Mouse (Mus musculus) MEL (cell line): ENCODE data around the gene Dr1. TPM values are rescaled to one million over a fixed set of nuclear protein-coding genes. Genes with fewer than 3 reads are reported as not detected.

ENCODE experiments used
- DNase-seq: peaks from one replicate; pipeline ENCODE4 v3.0.0; 2011; ENCODE audit warnings: low read depth, low spot score
- H3K27ac ChIP-seq: 2 replicates; pipeline ENCODE4 v1.5.1; 2012; ENCODE audit warnings: low read depth, mild to moderate bottlenecking, control low read depth, low read length, moderate library complexity; ENCODE audit not compliant: control insufficient read depth
- H3K27me3 ChIP-seq, 2 experiments: fragments of 150-350 bp in 1 of 2; sonication (generic) in 1 of 2; 2 replicates each; pipeline ENCODE4 v1.6.1; 2012; ENCODE audit warnings: low read length in 2 of 2, mild to moderate bottlenecking in 2 of 2, improper control_type of control experiment in 1 of 2, moderate library complexity in 1 of 2; ENCODE audit not compliant: insufficient read depth in 2 of 2, control insufficient read depth in 1 of 2
- H3K36me3 ChIP-seq, 2 experiments: 2 replicates each; pipeline ENCODE4 v1.6.1; 2012 to 2014; ENCODE audit warnings: low read length in 2 of 2, improper control_type of control experiment in 1 of 2, inconsistent platforms in 1 of 2, mild to moderate bottlenecking in 1 of 2; ENCODE audit not compliant: insufficient read depth in 2 of 2, control insufficient read depth in 1 of 2
- H3K4me1 ChIP-seq, 2 experiments: fragments of 150-350 bp in 1 of 2; sonication (generic) in 1 of 2; 2 replicates each; pipeline ENCODE4 v1.6.1; 2012; ENCODE audit warnings: low read length in 2 of 2, improper control_type of control experiment in 1 of 2, mild to moderate bottlenecking in 1 of 2; ENCODE audit not compliant: insufficient read depth in 2 of 2, control insufficient read depth in 1 of 2
- H3K4me3 ChIP-seq, 2 experiments: fragments of 150-350 bp in 1 of 2; sonication (generic) in 1 of 2; 2 replicates each; pipeline ENCODE4 v1.5.1; 2012; ENCODE audit warnings: low read depth in 2 of 2, low read length in 2 of 2, mild to moderate bottlenecking in 2 of 2, moderate library complexity in 2 of 2, control low read depth in 1 of 2, improper control_type of control experiment in 1 of 2; ENCODE audit not compliant: control insufficient read depth in 1 of 2, insufficient read depth in 1 of 2
- H3K79me2 ChIP-seq: 2 replicates; pipeline ENCODE4 v1.6.1; 2012; ENCODE audit warnings: mild to moderate bottlenecking, low read length, moderate library complexity; ENCODE audit not compliant: control insufficient read depth, poor library complexity, insufficient read depth
- H3K9ac ChIP-seq: 2 replicates; pipeline ENCODE4 v1.6.1; 2012; ENCODE audit warnings: low read depth, mild to moderate bottlenecking, control low read depth, low read length, moderate library complexity; ENCODE audit not compliant: control insufficient read depth, poor library complexity, severe bottlenecking
- H3K9me3 ChIP-seq: fragments of 150-350 bp; sonication (generic); replicated peaks from 2 replicates; pipeline ENCODE4 v1.6.1; 2012; ENCODE audit warnings: mild to moderate bottlenecking, low read length, improper control_type of control experiment, moderate library complexity; ENCODE audit not compliant: insufficient read depth
- BHLHE40 ChIP-seq: IDR thresholded peaks from 2 replicates; pipeline ENCODE4 v1.6.1; 2012; ENCODE audit warnings: low read depth, mild to moderate bottlenecking, inconsistent platforms, low read length, improper control_type of control experiment, borderline replicate concordance
- CHD1 ChIP-seq: IDR thresholded peaks from 2 replicates; pipeline ENCODE4 v1.6.1; 2012; ENCODE audit warnings: low read depth, mild to moderate bottlenecking, inconsistent platforms, low read length, improper control_type of control experiment
- CTCF ChIP-seq, 3 experiments: IDR thresholded peaks in 2 of 3; conservative IDR thresholded peaks in 1 of 3; 2 replicates each; pipeline ENCODE4 v1.5.1; 2011 to 2012; ENCODE audit warnings: low read length in 3 of 3, low read depth in 2 of 3, mild to moderate bottlenecking in 2 of 3, improper control_type of control experiment in 1 of 3, inconsistent platforms in 1 of 3, mixed read lengths in 1 of 3, moderate library complexity in 1 of 3; ENCODE audit not compliant: control insufficient read depth in 1 of 3, insufficient read depth in 1 of 3, poor library complexity in 1 of 3, severe bottlenecking in 1 of 3
- ELF1 ChIP-seq: IDR thresholded peaks from 2 replicates; pipeline ENCODE4 v1.6.1; 2014; ENCODE audit warnings: low read depth, mild to moderate bottlenecking, inconsistent platforms, low read length, improper control_type of control experiment, moderate library complexity
- EP300 ChIP-seq, 2 experiments: IDR thresholded peaks; 2 replicates each; pipeline ENCODE4 v1.6.1; 2011; ENCODE audit warnings: improper control_type of control experiment in 2 of 2, low read length in 2 of 2, low read depth in 1 of 2, mild to moderate bottlenecking in 1 of 2
- ETS1 ChIP-seq: IDR thresholded peaks from 2 replicates; pipeline ENCODE4 v1.6.1; 2012; ENCODE audit warnings: low read depth, mild to moderate bottlenecking, inconsistent platforms, low read length, improper control_type of control experiment, moderate library complexity
- GATA1 ChIP-seq: IDR thresholded peaks from 2 replicates; pipeline ENCODE4 v1.6.1; 2011; ENCODE audit warnings: low read depth, low read length, improper control_type of control experiment
- HCFC1 ChIP-seq: IDR thresholded peaks from 2 replicates; pipeline ENCODE4 v1.6.1; 2012; ENCODE audit warnings: low read depth, mild to moderate bottlenecking, inconsistent platforms, low read length, improper control_type of control experiment, moderate library complexity
- JUND ChIP-seq: IDR thresholded peaks from 2 replicates; pipeline ENCODE4 v1.6.1; 2011; ENCODE audit warnings: low read depth, mild to moderate bottlenecking, improper control_type of control experiment, low read length
- KAT2A ChIP-seq: conservative IDR thresholded peaks from 2 replicates; pipeline ENCODE4 v1.6.1; 2012; ENCODE audit warnings: low read depth, low read length, improper control_type of control experiment, inconsistent platforms
- MAFK ChIP-seq: IDR thresholded peaks from 2 replicates; pipeline ENCODE4 v1.6.1; 2011; ENCODE audit warnings: low read depth, mild to moderate bottlenecking, low read length, improper control_type of control experiment, borderline replicate concordance
- MAX ChIP-seq: IDR thresholded peaks from 2 replicates; pipeline ENCODE4 v1.6.1; 2011; ENCODE audit warnings: low read length, improper control_type of control experiment
- MYB ChIP-seq: IDR thresholded peaks from 2 replicates; pipeline ENCODE4 v1.6.1; 2011; ENCODE audit warnings: mild to moderate bottlenecking, low read depth, low read length, improper control_type of control experiment
- NELFE ChIP-seq: IDR thresholded peaks from 2 replicates; pipeline ENCODE4 v1.6.1; 2011; ENCODE audit warnings: low read depth, low read length, improper control_type of control experiment
- NRF1 ChIP-seq: IDR thresholded peaks from 2 replicates; pipeline ENCODE4 v1.6.1; 2014; ENCODE audit warnings: low read depth, mild to moderate bottlenecking, inconsistent platforms, low read length, improper control_type of control experiment, moderate library complexity; ENCODE audit not compliant: poor library complexity, insufficient read depth, severe bottlenecking
- POLR2AphosphoS2 ChIP-seq: IDR thresholded peaks from 2 replicates; pipeline ENCODE4 v1.6.1; 2011; ENCODE audit warnings: low read length, improper control_type of control experiment
- POLR2AphosphoS5 ChIP-seq: IDR thresholded peaks from 2 replicates; pipeline ENCODE4 v1.6.1; 2012; ENCODE audit warnings: low read depth, borderline replicate concordance, mild to moderate bottlenecking, inconsistent platforms, low read length, moderate library complexity, mixed read lengths
- RCOR1 ChIP-seq: IDR thresholded peaks from 2 replicates; pipeline ENCODE4 v1.6.1; 2012; ENCODE audit warnings: low read depth, mild to moderate bottlenecking, inconsistent platforms, low read length, improper control_type of control experiment
- TAL1 ChIP-seq: IDR thresholded peaks from 2 replicates; pipeline ENCODE4 v1.6.1; 2012; ENCODE audit warnings: mild to moderate bottlenecking, inconsistent platforms, low read length, moderate library complexity, mixed read lengths
- TBP ChIP-seq: IDR thresholded peaks from 2 replicates; pipeline ENCODE4 v1.8.0; 2011; ENCODE audit warnings: low read depth, low read length, improper control_type of control experiment
- TCF12 ChIP-seq: IDR thresholded peaks from 2 replicates; pipeline ENCODE4 v1.6.1; 2014; ENCODE audit warnings: low read depth, mild to moderate bottlenecking, inconsistent platforms, low read length, improper control_type of control experiment, moderate library complexity
- USF1 ChIP-seq: IDR thresholded peaks from 2 replicates; pipeline ENCODE4 v1.6.1; 2014; ENCODE audit warnings: low read depth, mild to moderate bottlenecking, inconsistent platforms, low read length, improper control_type of control experiment, moderate library complexity
- USF2 ChIP-seq, 2 experiments: IDR thresholded peaks; 2 replicates each; pipeline ENCODE4 v1.6.1; 2011 to 2012; ENCODE audit warnings: improper control_type of control experiment in 2 of 2, low read length in 2 of 2, borderline replicate concordance in 1 of 2, inconsistent platforms in 1 of 2, low read depth in 1 of 2, mild to moderate bottlenecking in 1 of 2; ENCODE audit not compliant: insufficient read depth in 1 of 2
- ZC3H11A ChIP-seq: IDR thresholded peaks from 2 replicates; pipeline ENCODE4 v1.6.1; 2012; ENCODE audit warnings: low read depth, mild to moderate bottlenecking, inconsistent platforms, low read length, improper control_type of control experiment
- ZKSCAN1 ChIP-seq: IDR thresholded peaks from 2 replicates; pipeline ENCODE4 v1.6.1; 2012; ENCODE audit warnings: low read depth, mild to moderate bottlenecking, inconsistent platforms, low read length, improper control_type of control experiment, moderate library complexity
- ZMIZ1 ChIP-seq: IDR thresholded peaks from 2 replicates; pipeline ENCODE4 v1.6.1; 2012; ENCODE audit warnings: low read depth, mild to moderate bottlenecking, inconsistent platforms, low read length, improper control_type of control experiment, moderate library complexity
- ZNF384 ChIP-seq: IDR thresholded peaks from 2 replicates; pipeline ENCODE4 v1.6.1; 2012; ENCODE audit warnings: low read depth, mild to moderate bottlenecking, inconsistent platforms, low read length, improper control_type of control experiment
- polyA plus RNA-seq, 2 experiments: library from polyadenylated mRNA; stranded (reverse) in 1 of 2; unstranded in 1 of 2; fragments of >175 nt in 1 of 2; fragments of >200 nt in 1 of 2; gene quantifications; 2 replicates each; pipeline versions ENCODE4 v1.2.1 to v1.2.4; 2012; ENCODE audit warnings: low replicate concordance in 2 of 2, low read depth in 1 of 2; ENCODE audit not compliant: insufficient read length in 2 of 2, insufficient read depth in 1 of 2, missing spikeins in 1 of 2
- total RNA-seq: library from RNA; depleted of rRNA; stranded (reverse); fragments of 300-350 nt; gene quantifications from 2 replicates; pipeline ENCODE4 v1.2.3, GENCODE M21; 2012

Dr1 gene
- total and polyA plus RNA-seq, 3 experiments = 36.3 to 47.2 TPM; not detected in 1

DNA sequence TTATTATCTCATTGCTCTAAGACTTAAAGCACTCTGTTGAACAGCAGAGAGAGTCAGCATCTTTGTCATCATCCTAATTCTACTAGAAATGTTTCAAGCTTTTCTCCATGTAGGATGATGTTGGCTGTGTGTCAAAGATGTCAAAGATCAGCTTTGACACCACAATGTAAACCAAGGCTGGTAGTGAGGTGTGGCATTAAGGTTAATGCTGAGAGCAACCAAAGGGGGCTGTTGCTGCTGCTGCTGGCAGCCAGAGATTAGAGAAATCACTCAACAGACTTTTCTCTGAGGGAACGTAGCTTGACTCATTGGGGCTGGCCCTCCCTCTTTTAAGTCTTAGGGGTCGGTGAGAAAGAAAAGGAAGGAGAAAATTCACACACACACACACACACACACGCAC is 32.9 kb downstream of the Dr1 start:
- Histone ChIP-seq H3K9ac (no peak overlapping the region), H3K36me3 (peaks cover 0 to 7% of the 10 kb centered on the region in 2 experiments; a peak in 2 of 4 replicates), H3K4me1 (peaks cover 3 to 7% of the 10 kb centered on the region in 2 experiments; a peak in 3 of 4 replicates), H3K27me3 (no peaks in the 10 kb centered on the region), H3K4me3 (no peak overlapping the region), H3K9me3 (no peaks in the 10 kb centered on the region), H3K27ac (no peak overlapping the region), H3K79me2 (no peaks in the 10 kb centered on the region)
- TF ChIP-seq USF1 (no peak), ZMIZ1 (no peak), RCOR1 (peak; percentile 57; the same call in 1 of the 2 replicates), EP300 (IDR thresholded peaks at IDR 0.05; ENCODE audit: low read depth in 1 of 2, low read length in 2 of 2) (peak in 1 of 2 experiments; percentile 50; a peak in 1 of 4 replicates), TAL1 (peak; percentile 41)
- peak; percentile 58 for DNase-seq

DNA sequence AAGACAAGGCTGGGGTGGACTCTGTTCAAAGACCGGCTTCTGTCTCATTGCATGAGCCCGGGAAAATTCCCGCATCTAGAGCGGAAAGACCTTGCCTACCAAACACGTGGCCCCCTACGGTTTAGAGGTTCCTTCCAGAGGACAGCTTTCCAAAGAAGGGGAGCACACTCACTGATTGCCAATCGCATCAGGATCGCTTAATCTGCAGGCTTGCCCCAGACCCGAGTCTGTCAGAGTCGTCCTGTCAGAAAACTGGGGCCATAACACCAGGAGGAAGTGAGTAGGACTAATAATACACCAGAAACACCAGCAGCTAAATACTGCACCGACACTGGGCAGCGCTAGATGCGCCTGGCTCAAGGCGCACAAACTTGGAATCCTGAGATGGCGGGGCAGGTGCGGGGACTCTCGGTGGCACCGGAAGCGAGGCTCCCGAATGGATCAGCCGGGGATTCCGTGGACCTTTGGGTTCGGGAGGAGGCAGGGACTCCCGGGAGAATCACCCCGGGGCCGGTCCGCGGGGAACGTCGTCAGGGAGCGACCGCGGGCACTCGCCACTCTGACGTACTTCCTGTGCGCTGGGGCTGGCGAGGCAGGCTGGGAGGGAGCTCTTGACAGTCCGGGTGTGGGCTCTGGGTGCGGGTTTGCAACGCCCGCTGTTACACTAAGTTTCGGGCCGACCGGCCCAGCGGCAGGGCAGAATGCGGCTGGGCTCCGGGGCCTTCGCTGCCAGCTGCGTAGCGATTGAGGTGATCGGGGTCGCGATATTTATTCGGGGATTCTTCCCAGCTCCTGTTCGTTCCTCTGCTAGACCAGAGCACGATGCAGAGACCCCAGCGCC is 43.7 kb downstream of the Dr1 start, which contains the start of gene Pigg:
Pigg (plus strand) TSS at position 386 of the 841 bp plus-strand sequence.
- DNase-seq = peak; percentile 95
- Histone ChIP-seq H3K4me3 (peak within 1 kb of the TSS; percentile 76 to 87), H3K79me2 (peaks cover 16% of the 10 kb centered on the region), H3K9ac (peak within 1 kb of the TSS; percentile 88), H3K27ac (peak within 1 kb of the TSS; percentile 89), H3K9me3 (no peaks in the 10 kb centered on the region), H3K36me3 (peaks cover 0 to 13% of the 10 kb centered on the region in 2 experiments; a peak in 2 of 4 replicates), H3K4me1 (peaks cover 2 to 5% of the 10 kb centered on the region in 2 experiments; a peak in 3 of 4 replicates), H3K27me3 (no peaks in the 10 kb centered on the region)
- TF ChIP-seq USF2 (IDR thresholded peaks at IDR 0.05; ENCODE audit: borderline replicate concordance in 1 of 2, insufficient read depth in 1 of 2, low read depth in 1 of 2, low read length in 2 of 2) (no peak), POLR2AphosphoS2 (peak; percentile 87), KAT2A (peak; percentile 70), ZNF384 (no peak), TAL1 (no peak), MAFK (no peak), NELFE (peak; percentile 96), BHLHE40 (no peak), USF1 (peak; percentile 28; the same call in 1 of the 2 replicates), TCF12 (peak; percentile 65), TBP (peak; percentile 50), ZKSCAN1 (no peak), CTCF (IDR thresholded peaks at IDR 0.05 in 2 of 3, conservative IDR thresholded peaks at IDR 0.05 in 1 of 3; ENCODE audit: control insufficient read depth in 1 of 3, insufficient read depth in 1 of 3, low read depth in 2 of 3, low read length in 3 of 3, poor library complexity in 1 of 3, severe bottlenecking in 1 of 3) (no peak), CHD1 (0 out of 2 replicates have a peak, but pooled peaks have one; percentile 45), ELF1 (peak; percentile 57), JUND (no peak), NRF1 (0 out of 2 replicates have a peak, but pooled peaks have one; percentile 35), MYB (0 out of 2 replicates have a peak, but pooled peaks have one; percentile 26), POLR2AphosphoS5 (no peak), MAX (peak; percentile 93), ETS1 (0 out of 2 replicates have a peak, but pooled peaks have one; percentile 55), RCOR1 (no peak), HCFC1 (peak; percentile 94), ZC3H11A (no peak; the same call in 1 of the 2 replicates), GATA1 (no peak), EP300 (IDR thresholded peaks at IDR 0.05; ENCODE audit: low read depth in 1 of 2, low read length in 2 of 2) (0 out of 4 replicates have a peak, but pooled peaks of 1 of the 2 experiments have one; percentile 25), ZMIZ1 (peak; percentile 72; the same call in 1 of the 2 replicates)
